Mouse (Mus musculus) brain, adult 2 months (tissue): ENCODE data around the gene Dscam.
A peak's percentile ranks its signal among the peaks of the same experiment; 100 is the strongest.

Experiments
- DNase-seq: peaks from one replicate; pipeline ENCODE4 v3.0.0; 2011; ENCODE audit warnings: low read depth, low spot score

Dscam gene

DNA sequence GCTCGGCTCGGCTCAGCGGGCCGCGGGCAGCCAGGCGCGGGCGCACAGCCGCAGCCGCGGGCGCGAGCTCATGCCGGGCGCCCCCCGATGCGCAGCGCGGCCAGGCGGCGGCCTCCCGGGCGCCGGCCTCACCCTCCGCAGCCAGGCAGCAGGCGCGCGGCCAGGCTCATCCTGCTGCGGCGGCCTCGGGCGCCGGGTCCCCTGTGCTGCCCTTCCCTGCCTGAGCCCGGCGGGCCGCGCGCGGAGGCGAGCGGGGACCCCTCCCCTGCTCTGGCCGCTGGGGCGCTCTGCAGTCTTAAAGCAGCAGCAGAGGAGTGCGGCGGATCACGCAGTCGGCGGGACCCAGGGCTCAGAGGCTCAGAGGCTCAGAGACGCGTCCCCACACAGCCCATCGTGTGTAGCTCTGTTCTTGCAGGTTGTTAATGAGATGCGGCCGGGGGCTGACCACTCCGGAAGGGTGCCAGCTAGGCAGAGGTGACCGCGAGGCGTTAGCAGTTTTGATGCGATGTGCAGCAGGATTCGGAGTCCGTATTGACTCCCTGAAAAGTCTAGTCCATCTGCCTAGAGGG lies at the start of gene Dscam:
Gene Dscam (minus strand): TSS at position 240 of the 569 bp plus-strand sequence.
- DNase-seq, result peak; percentile 65

DNA sequence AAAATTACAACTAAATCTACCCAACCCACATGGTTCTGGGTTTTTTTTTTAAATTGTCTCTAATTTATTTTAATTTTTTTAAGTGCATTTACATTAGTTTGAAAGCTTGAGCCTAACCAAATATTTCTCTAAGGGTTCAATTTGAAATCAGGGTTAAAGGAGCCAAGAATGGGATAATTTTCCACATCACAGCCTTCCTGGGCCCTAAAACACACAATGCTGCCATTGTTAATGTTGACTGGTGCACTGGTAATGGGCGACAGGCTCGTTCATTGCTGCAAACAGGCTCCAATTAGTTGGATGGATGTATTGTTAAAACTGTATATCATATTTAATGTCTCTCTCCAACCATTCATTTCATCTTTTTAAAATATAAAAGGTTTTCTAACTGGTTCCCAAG lies 48.8 kb upstream of the Dscam start:
- DNase-seq, result no peak

DNA sequence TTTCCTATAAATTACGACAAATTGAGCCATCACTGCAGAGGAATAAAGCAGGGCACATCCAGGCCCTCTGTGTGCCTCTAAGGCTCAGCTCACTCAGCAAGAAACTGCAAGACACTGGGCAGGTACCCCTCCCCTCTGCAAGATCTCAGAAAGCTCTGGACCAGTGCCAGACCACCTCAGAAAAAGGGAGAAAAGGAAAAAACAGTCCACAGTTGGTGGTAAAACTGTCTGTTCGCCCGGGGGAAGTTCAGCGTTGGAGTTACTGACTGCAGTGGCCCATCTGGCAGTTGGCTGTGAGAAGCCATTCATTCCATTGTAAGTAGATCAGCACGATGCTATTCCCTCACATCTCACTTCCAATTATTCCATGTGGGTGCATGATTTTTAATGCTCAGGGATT lies 39.4 kb upstream of the Dscam start:
- DNase-seq, result peak; percentile 81

- DNase-seq, result no peak
Measured at GRCm38 (mm10) chr16:97208276-97208675, 37.7 kb upstream of the Dscam start.

DNA sequence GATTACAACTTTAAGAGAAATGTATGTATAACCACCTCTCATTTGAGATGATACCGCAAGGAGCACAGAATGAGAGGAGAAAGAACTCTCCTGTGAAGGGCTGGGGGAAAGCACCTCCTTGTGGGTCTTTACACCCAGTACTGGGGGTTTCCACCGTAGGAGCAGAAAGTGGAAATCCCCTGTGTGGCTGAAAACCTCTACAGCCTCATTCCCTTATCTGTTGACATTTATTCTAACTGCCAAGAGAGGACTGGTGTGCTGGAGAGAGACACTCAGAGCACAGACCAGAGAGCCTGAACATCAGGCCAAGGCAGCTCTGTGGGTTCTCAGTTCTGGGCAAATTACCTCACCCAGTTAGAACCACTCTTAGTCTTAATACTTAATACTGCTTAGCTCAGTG lies 33.5 kb upstream of the Dscam start:
- no peak for DNase-seq

- DNase-seq, result no peak
Measured at GRCm38 (mm10) chr16:97203554-97203953, 33.0 kb upstream of the Dscam start.

GRCm38 (mm10) chr16:97194630-97195029 lies 24.1 kb upstream of the Dscam start:
- no peak for DNase-seq

GRCm38 (mm10) chr16:97194179-97194578 lies 23.6 kb upstream of the Dscam start:
- DNase-seq, result no peak

DNA sequence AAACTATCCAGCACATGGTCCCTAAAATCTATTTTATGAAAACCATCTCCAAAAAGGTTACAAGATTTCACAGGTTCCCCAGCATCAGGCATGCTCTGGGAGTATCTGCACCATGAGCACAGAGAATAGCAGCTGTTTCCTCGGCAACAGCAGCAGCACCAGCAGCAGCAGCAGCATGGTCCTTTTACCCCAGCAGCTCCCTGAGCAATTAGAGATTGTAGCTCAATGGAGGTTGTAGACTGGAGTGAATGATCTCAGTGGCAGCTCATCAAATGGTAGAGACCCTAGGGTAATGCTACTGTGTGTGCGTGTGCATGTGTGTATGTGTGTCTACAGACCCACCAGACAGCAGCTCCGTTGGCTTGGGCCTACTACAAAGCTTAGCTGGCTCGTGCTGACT lies 21.7 kb upstream of the Dscam start:
- peak; percentile 22 for DNase-seq

DNA sequence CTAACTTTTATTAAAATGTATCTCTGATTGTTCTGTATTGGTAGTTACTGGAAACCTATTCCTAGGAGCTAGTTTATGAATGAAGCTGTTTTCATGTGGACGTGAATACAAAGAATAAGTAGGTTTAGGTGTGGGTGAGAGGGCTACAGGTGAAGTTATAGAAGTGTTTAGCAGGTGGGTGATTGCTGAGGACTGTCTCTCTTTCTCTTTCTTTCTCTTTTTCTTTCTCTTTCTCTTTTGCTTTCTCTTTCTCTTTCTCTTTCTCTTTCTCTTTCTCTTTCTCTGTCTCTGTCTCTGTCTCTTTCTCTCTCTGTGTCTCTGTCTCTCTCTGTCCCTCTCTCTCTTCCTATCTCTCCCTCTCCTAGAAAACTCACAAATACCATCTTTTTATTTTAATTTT lies 20.1 kb upstream of the Dscam start:
- no peak for DNase-seq

GRCm38 (mm10) chr16:97171500-97171899 lies 948 bp upstream of the Dscam start:
- DNase-seq, result peak; percentile 92

DNA sequence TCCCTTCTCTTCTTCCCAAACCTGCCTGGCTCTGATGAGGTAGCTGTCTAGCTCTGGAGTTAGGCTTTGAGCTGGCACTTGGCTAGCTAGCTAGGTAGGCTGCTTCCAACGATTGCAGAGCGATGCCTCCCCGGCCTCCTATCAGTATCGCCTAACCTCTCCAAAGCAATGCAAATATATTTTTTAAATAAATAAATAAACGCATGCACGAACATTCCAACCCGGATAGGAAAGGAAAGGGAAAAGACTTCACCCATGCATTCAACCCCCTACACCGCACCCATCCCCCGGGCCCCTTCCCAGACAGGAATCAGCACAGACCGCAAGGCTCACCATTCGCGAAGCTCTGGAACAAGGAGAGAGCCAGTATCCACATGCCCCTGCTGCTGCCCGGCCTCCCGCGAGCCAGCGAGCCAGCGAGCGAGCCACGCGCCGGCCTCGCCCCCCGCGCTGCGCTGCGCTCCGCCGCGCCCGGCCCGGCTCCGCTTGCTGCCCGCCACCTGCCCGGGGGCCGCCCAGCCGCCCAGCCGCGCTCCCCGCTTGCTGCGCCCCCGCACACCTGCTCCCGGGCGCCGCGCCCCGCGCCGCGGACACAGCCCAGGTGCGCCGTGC lies 545 bp downstream of the Dscam start:
- DNase-seq, result peak; percentile 71

DNA sequence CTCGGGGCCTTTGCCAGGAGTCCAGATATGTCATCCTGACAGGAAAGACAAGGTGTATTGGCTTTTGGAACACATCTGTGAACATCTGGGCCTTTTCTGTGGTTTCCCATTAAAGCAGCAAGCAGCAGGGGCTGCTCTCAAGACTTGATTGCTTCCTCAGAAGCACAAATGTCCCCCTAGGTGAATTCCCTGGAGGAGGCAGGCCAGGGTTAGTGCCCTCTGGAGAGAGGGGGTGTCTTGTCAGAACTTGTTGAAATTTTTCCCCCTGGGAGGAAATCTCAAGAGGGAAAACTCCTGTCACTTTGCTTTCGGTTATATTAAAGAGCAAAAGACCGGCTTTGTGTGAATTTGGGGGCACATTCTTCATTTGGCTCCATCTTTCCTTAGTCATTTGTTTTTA lies 1.9 kb downstream of the Dscam start:
- DNase-seq, result no peak

- no peak for DNase-seq
Measured at GRCm38 (mm10) chr16:97168030-97168429, 2.5 kb downstream of the Dscam start.

DNA sequence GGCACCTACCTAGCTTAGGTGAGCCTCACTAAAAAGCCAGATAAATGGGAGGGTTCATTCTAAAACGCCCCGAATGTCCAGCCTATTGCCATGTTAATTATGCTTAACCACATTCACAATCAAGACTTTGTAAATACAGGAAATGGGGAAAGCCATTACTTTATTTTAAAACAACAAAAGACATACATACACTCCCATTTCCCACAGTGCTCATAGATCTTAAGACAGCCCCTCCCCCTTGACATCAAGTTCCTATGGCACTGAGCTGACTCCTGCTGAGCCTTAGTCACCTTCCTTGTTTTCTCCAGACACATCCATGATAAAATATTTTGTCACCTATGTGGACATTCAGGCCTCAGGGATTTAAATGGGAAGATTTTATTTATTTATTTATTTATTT lies 4.4 kb downstream of the Dscam start:
- DNase-seq, result no peak

DNA sequence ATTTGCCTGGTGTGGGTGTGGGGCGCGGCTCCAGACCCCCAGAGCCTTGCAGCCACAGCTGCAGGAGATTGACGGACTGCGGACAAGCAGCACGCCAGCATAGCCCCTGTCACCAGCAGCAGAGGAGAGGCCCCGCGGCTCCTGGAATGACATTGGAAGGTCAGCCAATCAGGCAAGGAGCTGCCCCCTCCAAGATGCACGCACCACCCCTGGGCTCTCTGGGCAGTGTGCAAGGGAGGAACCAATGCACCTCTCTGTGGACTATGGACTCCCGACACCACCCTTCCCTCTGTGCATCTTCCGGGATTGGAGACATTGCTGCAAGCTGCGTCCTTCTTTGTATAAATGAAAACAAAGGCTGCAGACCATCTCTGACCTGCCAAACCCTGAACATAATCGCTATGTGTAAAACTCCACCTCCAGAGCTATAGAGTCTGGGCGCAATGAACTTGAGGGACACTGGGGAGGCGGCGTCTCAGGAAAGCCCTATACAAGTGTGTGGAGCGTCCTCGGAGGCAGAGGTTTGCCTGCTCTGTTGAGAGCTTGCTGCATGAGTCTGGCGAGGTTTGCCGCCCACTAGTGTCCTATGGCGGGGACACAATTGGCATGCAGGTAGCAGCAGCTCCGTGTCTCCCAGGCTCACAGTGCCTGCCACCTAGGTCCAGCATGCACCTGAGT lies 5.0 kb downstream of the Dscam start:
- DNase-seq, result peak; percentile 93

DNA sequence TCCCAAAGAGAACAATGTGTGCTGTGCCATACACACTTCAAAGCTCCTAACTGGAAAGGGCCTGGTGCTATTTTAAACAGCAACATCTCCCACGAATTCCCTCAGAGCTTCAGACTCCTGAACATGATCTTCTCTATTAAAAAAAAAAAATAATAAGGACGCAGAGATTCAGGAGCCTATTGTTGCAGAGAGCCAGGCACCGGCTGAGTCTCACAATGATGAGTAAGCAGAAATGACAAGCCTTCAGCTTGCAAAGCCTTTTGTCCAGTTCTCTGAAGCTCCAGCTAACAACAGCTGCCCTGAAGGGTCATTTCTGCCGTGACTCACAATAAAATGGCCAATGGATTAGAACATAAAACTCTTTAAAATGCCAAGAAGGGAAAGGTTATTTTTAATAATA lies 12.3 kb downstream of the Dscam start:
- DNase-seq, result peak; percentile 61

DNA sequence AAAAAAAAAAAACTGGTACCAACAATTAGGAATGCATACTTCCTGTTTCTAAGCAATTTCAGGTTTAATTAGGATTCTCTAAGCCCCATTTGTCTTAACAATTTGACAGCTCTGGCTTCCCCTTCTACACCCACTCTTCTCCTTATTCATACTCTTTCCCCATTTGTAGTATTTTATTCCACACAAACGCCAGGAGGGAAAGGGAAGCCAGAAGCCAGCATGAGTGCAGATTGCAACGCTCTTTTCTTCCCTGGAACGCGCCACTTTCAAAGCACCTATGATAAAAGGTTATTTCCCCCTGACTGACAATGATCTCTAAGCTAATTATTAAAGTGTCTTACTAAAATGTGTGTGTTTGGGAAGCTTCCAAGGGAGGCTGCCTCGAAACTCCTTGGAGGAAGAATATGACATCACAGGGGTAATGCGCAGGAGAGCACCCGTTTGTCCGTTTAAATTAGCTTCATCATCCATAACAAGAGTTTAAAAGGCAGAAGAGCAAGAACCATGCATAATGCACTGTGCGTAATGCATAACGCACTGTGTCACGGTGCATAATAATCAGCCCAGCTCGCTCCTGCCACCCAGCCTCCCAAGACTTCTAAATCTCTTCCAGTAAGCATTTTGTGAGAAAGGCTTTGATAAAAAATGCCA lies 25.9 kb downstream of the Dscam start:
- DNase-seq, result peak; percentile 63

DNA sequence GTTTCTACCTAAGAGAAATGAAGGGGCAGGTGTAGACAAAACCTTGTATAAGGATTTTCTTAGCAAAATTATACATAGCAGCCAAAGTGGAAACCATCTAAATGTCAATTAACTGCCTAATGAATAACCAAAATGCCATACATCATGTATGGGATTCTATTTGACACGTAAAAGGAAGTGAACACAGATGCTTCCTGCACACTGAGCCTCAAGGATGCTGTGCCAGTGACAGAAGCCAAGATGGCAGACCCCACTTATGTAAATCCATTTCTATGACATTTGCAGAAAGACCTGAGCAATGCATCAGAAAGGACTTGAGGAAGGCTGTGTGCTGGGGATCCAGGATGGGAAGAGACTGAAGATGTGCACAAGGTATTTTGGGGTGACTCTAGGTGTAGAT lies 28.6 kb downstream of the Dscam start:
- DNase-seq, result no peak

GRCm38 (mm10) chr16:97135003-97135827 lies 35.3 kb downstream of the Dscam start:
- DNase-seq, result peak; percentile 29

DNA sequence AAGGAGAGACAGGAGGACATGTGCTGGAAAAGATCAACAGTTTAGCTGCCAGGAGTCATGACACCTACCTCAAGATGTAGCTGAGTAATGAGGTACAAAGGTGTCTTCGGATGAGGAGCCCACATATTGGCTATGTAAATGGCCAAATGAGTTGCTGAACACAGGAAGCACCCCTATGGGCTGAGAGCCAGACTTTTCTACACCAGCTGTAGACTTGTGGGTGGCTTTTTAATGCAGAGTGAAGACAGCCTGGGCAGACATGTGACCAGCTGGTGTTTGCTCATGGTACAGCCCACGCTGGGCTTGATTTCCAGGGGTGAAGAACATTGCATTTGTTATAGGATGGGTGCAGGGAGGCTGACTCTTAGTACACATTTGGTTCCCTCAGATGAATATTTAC lies 43.3 kb downstream of the Dscam start:
- DNase-seq, result peak; percentile 95

- peak; percentile 72 for DNase-seq
Measured at GRCm38 (mm10) chr16:97110028-97110427, 60.5 kb downstream of the Dscam start.
